Mouse (Mus musculus): ENCODE measurements at regions not wholly inside any gene's neighbourhood (a gene's known extent, or its start where the extent isn't known, plus 50 kb on each side); places are given as distances from the start of the nearest gene placed in this dataset.

DNA sequence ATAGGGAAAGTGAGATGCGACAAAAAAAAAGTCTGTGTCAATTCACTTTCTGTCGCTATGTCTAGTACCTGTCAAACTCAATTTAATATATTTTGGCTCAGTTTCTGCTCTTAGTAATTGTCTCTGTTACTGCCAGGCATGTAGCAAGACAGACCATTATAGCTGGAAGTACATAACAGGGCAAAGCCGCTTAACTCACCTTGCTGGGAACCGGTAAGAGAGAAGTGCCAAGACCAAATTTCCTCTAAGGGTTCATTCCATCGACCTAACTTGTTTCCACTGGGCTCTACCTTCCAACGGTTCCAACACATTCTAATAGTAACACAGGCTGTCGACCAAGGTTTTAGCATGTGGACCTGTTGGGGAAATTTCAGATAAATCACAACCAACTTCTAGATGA is 99.3 kb downstream of the Mbip start:
- H3K27me3 ChIP-seq (ENCODE audit: insufficient read depth, low read length): 0 out of 2 replicates have a peak, but pooled peaks cover 3% of the 10 kb centered on the region
- no peak overlapping the region for H3K4me3 ChIP-seq (replicated peaks; ENCODE audit: low read length)
- no peaks in the 10 kb centered on the region for H3K4me1 ChIP-seq (replicated peaks; ENCODE audit: low read depth, low read length)
- no peaks in the 10 kb centered on the region for H3K36me3 ChIP-seq (ENCODE audit: insufficient read depth, low read length)
- no peaks in the 10 kb centered on the region for H3K9me3 ChIP-seq (ENCODE audit: low read length)
- no peak for TF ChIP-seq NANOG (IDR thresholded peaks at IDR 0.05; ENCODE audit: borderline replicate concordance, low read length)
- TF ChIP-seq POU5F1 (IDR thresholded peaks at IDR 0.05; ENCODE audit: borderline replicate concordance, low read length): no peak

DNA sequence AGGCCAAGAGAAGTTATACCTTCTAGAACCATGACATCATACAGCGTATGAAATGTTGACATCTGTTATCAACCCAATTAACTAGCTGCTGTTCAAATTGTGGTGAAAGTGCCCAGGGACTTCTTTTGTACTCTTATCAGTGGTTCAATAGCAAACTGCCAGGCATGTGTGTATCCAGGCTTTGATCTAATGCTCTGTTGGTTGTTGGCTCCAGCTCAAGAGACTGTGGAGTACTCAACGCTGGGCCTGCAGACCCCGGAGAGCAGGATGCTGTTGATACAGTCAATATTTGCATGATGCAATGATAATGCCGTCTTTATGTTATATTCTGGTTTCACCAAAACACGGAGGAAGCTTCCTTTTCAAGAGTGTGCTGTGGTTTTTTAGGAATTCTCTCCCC is 102.9 kb downstream of the Mbip start:
- no peak for TF ChIP-seq CTCF (conservative IDR thresholded peaks at IDR 0.05; ENCODE audit: low read length)
- no peak overlapping the region for H3K4me3 ChIP-seq (replicated peaks; ENCODE audit: low read length)
- no peaks in the 10 kb centered on the region for H3K4me1 ChIP-seq (replicated peaks; ENCODE audit: low read depth, low read length)
- H3K27me3 ChIP-seq (ENCODE audit: insufficient read depth, low read length): 0 out of 2 replicates have a peak, but pooled peaks cover 3% of the 10 kb centered on the region
- no peaks in the 10 kb centered on the region for H3K36me3 ChIP-seq (ENCODE audit: insufficient read depth, low read length)
- no peaks in the 10 kb centered on the region for H3K9me3 ChIP-seq (ENCODE audit: low read length)

- Histone ChIP-seq H3K9me3 (ENCODE audit: low read length) (no peaks in the 10 kb centered on the region), H3K4me1 (replicated peaks; ENCODE audit: low read depth, low read length) (no peaks in the 10 kb centered on the region), H3K27me3 (ENCODE audit: insufficient read depth, low read length) (0 out of 2 replicates have a peak, but pooled peaks cover 3% of the 10 kb centered on the region), H3K4me3 (replicated peaks; ENCODE audit: low read length) (no peak overlapping the region), H3K36me3 (ENCODE audit: insufficient read depth, low read length) (no peaks in the 10 kb centered on the region)
- no peak for TF ChIP-seq POU5F1 (IDR thresholded peaks at IDR 0.05; ENCODE audit: borderline replicate concordance, low read length)
- TF ChIP-seq CTCF (conservative IDR thresholded peaks at IDR 0.05; ENCODE audit: low read length): peak; percentile 67
- TF ChIP-seq NANOG (IDR thresholded peaks at IDR 0.05; ENCODE audit: borderline replicate concordance, low read length): no peak
Measured at GRCm38 (mm10) chr12:56241735-56242134, 104.0 kb downstream of the Mbip start.

DNA sequence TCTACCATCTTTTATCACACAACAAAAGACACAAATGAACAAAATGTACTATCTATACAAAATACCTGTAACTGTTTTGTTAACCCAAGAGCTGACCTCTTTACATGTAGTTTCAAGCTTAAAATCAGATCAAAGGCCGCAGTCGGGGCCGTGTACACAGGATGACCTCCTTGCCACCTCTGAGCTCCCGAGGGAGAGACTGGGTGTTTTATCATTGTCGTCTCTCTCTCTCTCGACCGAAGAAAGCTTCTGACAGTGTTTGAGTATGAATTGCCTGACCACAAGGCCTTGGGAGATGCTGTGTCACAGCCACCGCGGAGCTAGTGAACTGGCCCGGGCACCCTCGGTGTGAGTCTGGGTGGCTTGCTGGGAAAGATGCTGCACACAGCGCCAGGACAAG is 105.5 kb downstream of the Mbip start:
- no peaks in the 10 kb centered on the region for H3K9me3 ChIP-seq (ENCODE audit: low read length)
- no peaks in the 10 kb centered on the region for H3K4me1 ChIP-seq (replicated peaks; ENCODE audit: low read depth, low read length)
- no peak for TF ChIP-seq CTCF (conservative IDR thresholded peaks at IDR 0.05; ENCODE audit: low read length)
- TF ChIP-seq NANOG (IDR thresholded peaks at IDR 0.05; ENCODE audit: borderline replicate concordance, low read length): no peak
- no peak for TF ChIP-seq POU5F1 (IDR thresholded peaks at IDR 0.05; ENCODE audit: borderline replicate concordance, low read length)
- no peaks in the 10 kb centered on the region for H3K27me3 ChIP-seq (ENCODE audit: insufficient read depth, low read length)
- no peak overlapping the region for H3K4me3 ChIP-seq (replicated peaks; ENCODE audit: low read length)
- no peaks in the 10 kb centered on the region for H3K36me3 ChIP-seq (ENCODE audit: insufficient read depth, low read length)

DNA sequence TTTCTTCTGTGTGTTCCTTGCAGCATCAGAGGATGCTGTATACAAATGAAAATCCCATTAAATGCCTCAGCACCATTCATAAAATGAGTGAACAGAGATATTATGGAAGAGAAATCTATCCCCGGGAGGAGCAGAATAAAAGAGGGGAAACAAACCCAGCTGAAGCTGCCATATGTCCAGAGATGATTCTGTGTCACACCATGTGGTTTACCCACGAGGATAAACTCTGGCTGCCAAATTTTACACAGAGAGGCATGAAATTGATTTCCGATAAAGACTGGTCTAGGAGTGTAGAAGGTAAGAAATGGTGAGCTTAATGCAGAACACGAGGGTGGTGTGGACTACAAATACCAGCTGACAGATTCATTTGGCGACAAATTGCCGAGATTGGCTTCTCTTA is 111.1 kb downstream of the Mbip start:
- Histone ChIP-seq H3K4me3 (replicated peaks; ENCODE audit: low read length) (no peak overlapping the region), H3K4me1 (replicated peaks; ENCODE audit: low read depth, low read length) (no peaks in the 10 kb centered on the region)

GRCm38 (mm10) chr12:56233209-56233608 is 112.5 kb downstream of the Mbip start:
- H3K36me3 ChIP-seq (ENCODE audit: insufficient read depth, low read length): no peaks in the 10 kb centered on the region
- H3K4me3 ChIP-seq (replicated peaks; ENCODE audit: low read length): no peak overlapping the region
- TF ChIP-seq POU5F1 (IDR thresholded peaks at IDR 0.05; ENCODE audit: borderline replicate concordance, low read length): no peak
- no peak for TF ChIP-seq NANOG (IDR thresholded peaks at IDR 0.05; ENCODE audit: borderline replicate concordance, low read length)
- no peak for TF ChIP-seq CTCF (conservative IDR thresholded peaks at IDR 0.05; ENCODE audit: low read length)
- H3K9me3 ChIP-seq (ENCODE audit: low read length): no peaks in the 10 kb centered on the region
- 0 out of 2 replicates have a peak, but pooled peaks cover 2% of the 10 kb centered on the region for H3K27me3 ChIP-seq (ENCODE audit: insufficient read depth, low read length)
- H3K4me1 ChIP-seq (replicated peaks; ENCODE audit: low read depth, low read length): no peaks in the 10 kb centered on the region

More for the DNA sequence above, 111.1 kb downstream of the Mbip start:
- Histone ChIP-seq H3K27me3 (ENCODE audit: insufficient read depth, low read length) (no peaks in the 10 kb centered on the region), H3K9me3 (ENCODE audit: low read length) (no peaks in the 10 kb centered on the region), H3K36me3 (ENCODE audit: insufficient read depth, low read length) (no peaks in the 10 kb centered on the region)
- TF ChIP-seq POU5F1 (IDR thresholded peaks at IDR 0.05; ENCODE audit: borderline replicate concordance, low read length) (no peak), CTCF (conservative IDR thresholded peaks at IDR 0.05; ENCODE audit: low read length) (no peak), NANOG (IDR thresholded peaks at IDR 0.05; ENCODE audit: borderline replicate concordance, low read length) (no peak)

DNA sequence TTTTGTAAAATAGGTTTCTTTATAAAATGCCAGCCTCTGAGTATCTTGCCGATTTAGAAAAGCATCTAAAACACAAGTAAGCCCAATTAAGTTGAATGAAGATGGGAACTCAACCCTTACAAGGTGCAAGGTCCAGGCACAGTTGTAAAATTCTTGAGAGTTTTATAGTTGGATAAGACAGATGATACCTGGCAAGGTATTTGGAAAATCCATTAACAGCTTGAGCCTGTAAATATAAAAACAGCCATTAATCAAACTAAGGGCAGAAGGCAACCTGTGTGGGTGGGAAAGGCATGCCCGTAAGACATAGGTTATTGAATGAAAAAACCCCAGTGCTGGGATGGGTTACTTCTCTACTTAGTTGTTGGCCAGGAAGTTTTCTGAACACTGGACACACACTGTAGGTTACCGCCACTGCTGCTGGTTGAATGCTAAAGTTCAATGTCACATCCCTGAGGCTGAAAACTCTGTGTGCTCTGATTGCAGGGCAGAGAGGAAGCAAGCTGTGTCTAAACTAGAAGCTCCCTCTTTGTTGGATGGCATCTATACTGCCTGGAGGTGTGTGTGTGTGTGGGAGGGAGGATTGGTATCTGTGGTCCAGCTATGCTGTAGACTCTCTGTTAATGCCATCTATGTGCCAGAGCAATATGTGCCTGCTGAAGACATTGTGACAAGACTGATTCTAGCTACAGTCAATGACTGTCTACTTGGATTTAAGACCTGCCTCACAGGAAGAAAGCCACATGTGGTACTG is 121.4 kb downstream of the Mbip start:
- Histone ChIP-seq H3K9me3 (ENCODE audit: low read length) (peaks cover 5% of the 10 kb centered on the region), H3K27me3 (ENCODE audit: insufficient read depth, low read length) (0 out of 2 replicates have a peak, but pooled peaks cover 2% of the 10 kb centered on the region), H3K4me1 (replicated peaks; ENCODE audit: low read depth, low read length) (no peaks in the 10 kb centered on the region), H3K4me3 (replicated peaks; ENCODE audit: low read length) (no peak overlapping the region), H3K36me3 (ENCODE audit: insufficient read depth, low read length) (no peaks in the 10 kb centered on the region)
- no peak for TF ChIP-seq NANOG (IDR thresholded peaks at IDR 0.05; ENCODE audit: borderline replicate concordance, low read length)
- no peak for TF ChIP-seq CTCF (conservative IDR thresholded peaks at IDR 0.05; ENCODE audit: low read length)
- no peak for TF ChIP-seq POU5F1 (IDR thresholded peaks at IDR 0.05; ENCODE audit: borderline replicate concordance, low read length)

- no peaks in the 10 kb centered on the region for H3K27me3 ChIP-seq (ENCODE audit: insufficient read depth, low read length)
- no peak overlapping the region for H3K4me3 ChIP-seq (replicated peaks; ENCODE audit: low read length)
- H3K4me1 ChIP-seq (replicated peaks; ENCODE audit: low read depth, low read length): no peaks in the 10 kb centered on the region
- no peaks in the 10 kb centered on the region for H3K36me3 ChIP-seq (ENCODE audit: insufficient read depth, low read length)
- no peaks in the 10 kb centered on the region for H3K9me3 ChIP-seq (ENCODE audit: low read length)
- TF ChIP-seq NANOG (IDR thresholded peaks at IDR 0.05; ENCODE audit: borderline replicate concordance, low read length) (no peak), POU5F1 (IDR thresholded peaks at IDR 0.05; ENCODE audit: borderline replicate concordance, low read length) (no peak), CTCF (conservative IDR thresholded peaks at IDR 0.05; ENCODE audit: low read length) (no peak)
Measured at GRCm38 (mm10) chr12:56193524-56193923, 152.2 kb downstream of the Mbip start.

- Histone ChIP-seq H3K9me3 (ENCODE audit: low read length) (no peaks in the 10 kb centered on the region), H3K4me3 (replicated peaks; ENCODE audit: low read length) (no peak overlapping the region), H3K4me1 (replicated peaks; ENCODE audit: low read depth, low read length) (no peaks in the 10 kb centered on the region), H3K36me3 (ENCODE audit: insufficient read depth, low read length) (no peaks in the 10 kb centered on the region), H3K27me3 (ENCODE audit: insufficient read depth, low read length) (no peaks in the 10 kb centered on the region)
- TF ChIP-seq POU5F1 (IDR thresholded peaks at IDR 0.05; ENCODE audit: borderline replicate concordance, low read length) (no peak), CTCF (conservative IDR thresholded peaks at IDR 0.05; ENCODE audit: low read length) (no peak)
Measured at GRCm38 (mm10) chr12:56189562-56189961, 156.1 kb downstream of the Mbip start.

Data from E14TG2a.4 (cell line).